Mouse (Mus musculus) heart, adult 2 months (tissue): ENCODE data around the gene Cbr2.

Source experiments
- CTCF ChIP-seq: fragments of 200-600 bp; IDR thresholded peaks from 2 replicates; pipeline ENCODE4 v1.8.1; 2022; ENCODE audit warnings: antibody characterized with exemption, mild to moderate bottlenecking, moderate library complexity
- POLR2A ChIP-seq: fragments of 200-500 bp; IDR thresholded peaks from 2 replicates; pipeline ENCODE4 v1.6.1; 2011; ENCODE audit warnings: mild to moderate bottlenecking, low read depth, low read length, control low read depth; ENCODE audit not compliant: insufficient read depth

- TF ChIP-seq CTCF: no peak
- TF ChIP-seq POLR2A: no peak
Observed at GRCm38 (mm10) chr11:120709551-120709950, 22.4 kb downstream of the Cbr2 start.
